Mouse (Mus musculus): ENCODE data around the gene Nebl. TPM values are rescaled to one million over a fixed set of nuclear protein-coding genes. Genes with fewer than 3 reads are reported as not detected.

Nebl gene
- polyA plus RNA-seq (2015; fragmentation: Nextera tagmentation; extraction: Ambion mirVana) = 0.30 and 0.31 TPM in 2 replicates

GRCm38 (mm10) chr2:17730957-17731830, at the start of gene Nebl:
Gene Nebl (minus strand): TSS chr2:17731464.

Small RNA genes within 50 kb of the gene (microRNA-seq; reads per million reads assigned to microRNA genes)
- gene Mir6419 = not detected

Measured in urinary bladder, postnatal 0 days (tissue).